Mouse (Mus musculus) small intestine, adult 2 months (tissue): ENCODE data around the gene Gfm1.

ENCODE experiments used
- CTCF ChIP-seq: fragments of 200-500 bp; IDR thresholded peaks from 2 replicates; pipeline ENCODE4 v1.5.1; 2012; ENCODE audit warnings: low read depth, mild to moderate bottlenecking, control low read depth, inconsistent platforms, low read length, moderate library complexity, mixed read lengths; ENCODE audit not compliant: insufficient replicate concordance, insufficient read length; ENCODE audit errors: extremely low read depth
- POLR2A ChIP-seq: fragments of 200-500 bp; IDR thresholded peaks from 2 replicates; pipeline ENCODE4 v1.6.1; 2012; ENCODE audit warnings: low read depth, mild to moderate bottlenecking, control low read depth, inconsistent platforms, low read length, moderate library complexity

DNA sequence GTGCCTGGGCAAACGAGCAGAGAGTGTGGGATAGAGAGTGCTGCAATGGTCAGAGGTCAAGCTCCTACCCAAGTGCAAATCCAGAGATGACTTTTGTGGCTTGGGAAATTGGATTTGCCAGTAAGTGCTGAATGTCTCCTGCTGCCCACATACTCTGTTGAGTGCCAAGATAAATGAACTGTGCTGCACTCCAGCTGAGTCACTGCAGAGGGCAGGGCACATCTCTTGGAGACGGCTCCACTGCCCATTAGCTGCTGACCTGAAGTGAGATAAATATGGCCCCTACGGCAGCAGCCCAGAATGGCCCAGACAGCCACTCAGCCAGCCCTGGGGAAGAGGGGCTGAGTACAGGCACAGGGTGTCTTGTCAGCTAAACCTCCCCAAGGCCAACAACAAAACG lies 60.3 kb downstream of the Gfm1 start:
- TF ChIP-seq CTCF (no peak), POLR2A (no peak)
